In genomic region chr10:40889146-40889545, GRCm38 (mm10) we compare ENCODE assay signal across 32 mouse cellular contexts. TPM values are rescaled to one million over a fixed set of nuclear protein-coding genes. Genes with fewer than 3 reads are reported as not detected.
DNase-seq lines count a peak whose midpoint lies in the region; ATAC-seq and TF ChIP-seq lines count a peak whose summit lies in the region.
"Had no signal": no experiment of that assay in that cellular context is flagged by ENCODE, and none has a peak within 500 bp of the region (broad histone marks: within the 10 kb centered on the region; RNA-seq: fewer than 3 reads in every experiment).

No protein-coding gene starts in this region.

- H3K36me3 ChIP-seq in MEL (ENCODE audit: control insufficient read depth in 1 of 2, insufficient read depth in 2 of 2, low read length in 2 of 2) = peaks cover 0 to 8% of the 10 kb centered on the region in 2 experiments; a peak in 2 of 4 replicates
- no peaks in the 10 kb centered on the region for H3K36me3 ChIP-seq in kidney, embryonic 16.5 days (ENCODE audit: insufficient read depth, low read length)
- H3K36me3 ChIP-seq: embryonic facial prominence, embryonic 13.5 days; embryonic facial prominence, embryonic 15.5 days; G1E had no signal

- no peak for DNase-seq in frontal cortex, postnatal 10 days (ENCODE audit: low spot score in 2 of 2)
- no peak for DNase-seq in left cerebral cortex, adult 2 months (ENCODE audit: extremely low spot score in 1 of 2, low spot score in 2 of 2)
- DNase-seq in left cerebral cortex, postnatal 14 days (ENCODE audit: low spot score in 2 of 2) = no peak
- peak; percentile 11 for DNase-seq in MEL (ENCODE audit: low read depth, low spot score)
- DNase-seq in brain, adult 2 months (ENCODE audit: low read depth, low spot score) = peak; percentile 81
- no peak for DNase-seq in spleen, postnatal 10 days (ENCODE audit: low spot score in 2 of 2)
- DNase-seq: adrenal gland, adult 8-10 months; adrenal gland, postnatal 14 days; adrenal gland, postnatal 36 days; B cell, adult 2 months; cerebellum, adult 11 months; cerebellum, adult 18-20 months; cerebellum, adult 8-10 months; cerebellum, adult 9-11 months; cerebellum, postnatal 14 days; cerebellum, postnatal 36 days; embryo, embryonic 11 days had no signal

- H3K27ac ChIP-seq in left cerebral cortex, adult 2 months = peak overlapping the region; percentile 26; the same call in 1 of the 2 replicates
- H3K27ac ChIP-seq in MEL (ENCODE audit: control insufficient read depth, low read depth, low read length) = no peak overlapping the region
- no peak overlapping the region for H3K27ac ChIP-seq in kidney, embryonic 16.5 days (ENCODE audit: low read length)
- H3K27ac ChIP-seq: embryonic facial prominence, embryonic 13.5 days; embryonic facial prominence, embryonic 15.5 days; forebrain, embryonic 10.5 days; forebrain, embryonic 12.5 days had no signal

- TF ChIP-seq POLR2A in MEL (IDR thresholded peaks at IDR 0.05; ENCODE audit: control insufficient read depth in 1 of 2, insufficient read depth in 1 of 2, low read depth in 1 of 2, low read length in 2 of 2, poor library complexity in 1 of 2) = no peak

- TF ChIP-seq CTCF in left cerebral cortex, adult 2 months (IDR thresholded peaks at IDR 0.05) = no peak
- no peak for TF ChIP-seq CTCF in MEL (IDR thresholded peaks at IDR 0.05 in 2 of 3, conservative IDR thresholded peaks at IDR 0.05 in 1 of 3; ENCODE audit: control insufficient read depth in 1 of 3, insufficient read depth in 1 of 3, low read depth in 2 of 3, low read length in 3 of 3, poor library complexity in 1 of 3, severe bottlenecking in 1 of 3)

- no peak overlapping the region for H3K4me2 ChIP-seq in kidney, embryonic 16.5 days (replicated peaks; ENCODE audit: low read depth, low read length)
- H3K4me2 ChIP-seq: embryonic facial prominence, embryonic 13.5 days; embryonic facial prominence, embryonic 15.5 days; forebrain, embryonic 12.5 days had no signal

- H3K9me3 ChIP-seq in MEL (replicated peaks; ENCODE audit: insufficient read depth, low read length) = no peaks in the 10 kb centered on the region
- H3K9me3 ChIP-seq in kidney, embryonic 16.5 days (ENCODE audit: low read length) = no peaks in the 10 kb centered on the region
- H3K9me3 ChIP-seq: embryonic facial prominence, embryonic 13.5 days; embryonic facial prominence, embryonic 15.5 days; forebrain, embryonic 10.5 days; forebrain, embryonic 12.5 days; G1E had no signal

- 72% methylated on average over 4 of the region's 4 CpGs for WGBS in kidney, embryonic 16.5 days

- peaks cover 5% of the 10 kb centered on the region for H3K79me2 ChIP-seq in MEL (ENCODE audit: control insufficient read depth, insufficient read depth, low read length, poor library complexity)

- peak; percentile 62 for ATAC-seq in frontal cortex, adult (ENCODE audit: low TSS enrichment)
- no peak for ATAC-seq in kidney, embryonic 16.5 days (ENCODE audit: low FRiP score, low TSS enrichment)
- ATAC-seq: activated CD4-positive, CD25-positive, alpha-beta regulatory T cell, adult 4 months; CD4-positive, CD25-positive, alpha-beta regulatory T cell, adult 4 months; forebrain, embryonic 14.5 days; forebrain, embryonic 16.5 days; Patski had no signal

- peak overlapping the region; percentile 18; the same call in 1 of the 2 replicates for H3K4me3 ChIP-seq in left cerebral cortex, adult 2 months
- no peak overlapping the region for H3K4me3 ChIP-seq in MEL (ENCODE audit: control insufficient read depth in 1 of 2, insufficient read depth in 1 of 2, low read depth in 2 of 2, low read length in 2 of 2)
- H3K4me3 ChIP-seq in kidney, embryonic 16.5 days (ENCODE audit: low read length) = no peak overlapping the region
- H3K4me3 ChIP-seq: embryonic facial prominence, embryonic 13.5 days; embryonic facial prominence, embryonic 15.5 days; erythroblast, embryonic 14.5 days; forebrain, embryonic 10.5 days; forebrain, embryonic 12.5 days had no signal

- peaks cover 0 to 4% of the 10 kb centered on the region in 2 experiments; a peak in 1 of 4 replicates for H3K4me1 ChIP-seq in MEL (ENCODE audit: control insufficient read depth in 1 of 2, insufficient read depth in 2 of 2, low read length in 2 of 2)
- no peaks in the 10 kb centered on the region for H3K4me1 ChIP-seq in kidney, embryonic 16.5 days (ENCODE audit: insufficient read depth, low read length)
- H3K4me1 ChIP-seq: embryonic facial prominence, embryonic 13.5 days; embryonic facial prominence, embryonic 15.5 days had no signal

- no peak for TF ChIP-seq RAD21 in MEL (IDR thresholded peaks at IDR 0.05; ENCODE audit: low read depth, low read length)

- no peaks in the 10 kb centered on the region for H3K27me3 ChIP-seq in MEL (ENCODE audit: control insufficient read depth in 1 of 2, insufficient read depth in 2 of 2, low read length in 2 of 2)
- H3K27me3 ChIP-seq in kidney, embryonic 16.5 days (ENCODE audit: insufficient read depth, low read length) = no peaks in the 10 kb centered on the region
- H3K27me3 ChIP-seq: embryonic facial prominence, embryonic 13.5 days; embryonic facial prominence, embryonic 15.5 days; forebrain, embryonic 12.5 days; Patski had no signal

- no peak for TF ChIP-seq EP300 in MEL (IDR thresholded peaks at IDR 0.05; ENCODE audit: low read depth in 1 of 2, low read length in 2 of 2)

- H3K9ac ChIP-seq in MEL (ENCODE audit: control insufficient read depth, low read depth, low read length, poor library complexity, severe bottlenecking) = no peak overlapping the region
- H3K9ac ChIP-seq in kidney, embryonic 16.5 days (replicated peaks; ENCODE audit: low read length) = no peak overlapping the region
- H3K9ac ChIP-seq: embryonic facial prominence, embryonic 13.5 days; embryonic facial prominence, embryonic 15.5 days; forebrain, embryonic 12.5 days had no signal

- intact Hi-C loops in left cerebral cortex, adult 2 months (cut with DNase I) = no loop called here
- intact Hi-C loops in left cerebral cortex, postnatal 14 days (cut with DNase I) = no loop called here

TF ChIP-seq in MEL, 35 proteins besides CTCF, POLR2A, EP300 and RAD21:
- TF ChIP-seq SIN3A (IDR thresholded peaks at IDR 0.05; ENCODE audit: low read length) (peak; percentile 59), CHD2 (IDR thresholded peaks at IDR 0.05; ENCODE audit: low read length) (no peak), ETS1 (IDR thresholded peaks at IDR 0.05; ENCODE audit: low read depth, low read length) (peak; percentile 45; the same call in 1 of the 2 replicates)

RNA-seq across cellular contexts. Expression of gene Wasf1, which starts 5.9 kb away (rescaled TPM):
- 100 to 1,000 TPM; 248 to 256 TPM for total RNA-seq in left cerebral cortex, adult 2 months (2021)
- 100 to 1,000 TPM; 327 to 340 TPM for total RNA-seq in left cerebral cortex, postnatal 14 days (2021)
- 1.6 and 2.0 TPM in 2 replicates for total RNA-seq in MEL (2012; rRNA removed)
- polyA plus RNA-seq in MEL (2012; ENCODE audit: insufficient read depth in 1 of 2, insufficient read length in 2 of 2, low read depth in 1 of 2, low replicate concordance in 2 of 2, missing spikeins in 1 of 2) = 10 to 100 TPM in 1 of 2 experiments, not detected in 1; 14.4 TPM
- polyA plus RNA-seq in kidney, embryonic 16.5 days (2015; fragmentation: Nextera tagmentation; extraction: Ambion mirVana) = 17.5 and 24.3 TPM in 2 replicates
- total RNA-seq: CH12.LX; common myeloid progenitor, adult 5-6 weeks had no signal

RNA-seq across cellular contexts. Expression of gene Cdc40, which starts 6.0 kb away (rescaled TPM):
- total RNA-seq in left cerebral cortex, adult 2 months (2021) = 10 to 100 TPM; 43.6 to 46.7 TPM
- 10 to 100 TPM; 41.3 to 48.3 TPM for total RNA-seq in left cerebral cortex, postnatal 14 days (2021)
- 11.9 and 12.8 TPM in 2 replicates for total RNA-seq in MEL (2012; rRNA removed)
- polyA plus RNA-seq in MEL (2012; ENCODE audit: insufficient read depth in 1 of 2, insufficient read length in 2 of 2, low read depth in 1 of 2, low replicate concordance in 2 of 2, missing spikeins in 1 of 2) = 10 to 100 TPM; 35.5 to 68.5 TPM
- polyA plus RNA-seq in kidney, embryonic 16.5 days (2015; fragmentation: Nextera tagmentation; extraction: Ambion mirVana) = 38.5 and 41.3 TPM in 2 replicates

Comparison
In these comparisons a context has a peak if more than half of its experiments do, and no peak if none do; other contexts are left out.
1. DNase-seq: peak in MEL (single experiment) and brain, adult 2 months (single experiment); none in frontal cortex, postnatal 10 days (0 of 2), left cerebral cortex, adult 2 months (0 of 2), left cerebral cortex, postnatal 14 days (0 of 2) and spleen, postnatal 10 days (0 of 2).
2. RNA of gene Wasf1, which starts 5.9 kb away (total RNA-seq): 327 to 340 TPM in left cerebral cortex, postnatal 14 days and 248 to 256 TPM in left cerebral cortex, adult 2 months; 1.6 to 2.0 TPM in MEL; every median in the first group is over 10 times any median in the second.